Mouse (Mus musculus) left cerebral cortex, postnatal 25 days (tissue): ENCODE data around the gene Adgrg5. TPM values are rescaled to one million over a fixed set of nuclear protein-coding genes. Genes with fewer than 3 reads are reported as not detected.

ENCODE experiments used
- DNase-seq, 2 experiments: peaks; one replicate each; pipeline ENCODE4 v3.0.0; 2022; ENCODE audit warnings: low spot score in 2 of 2, mixed read lengths in 1 of 2
- intact Hi-C: fragments of 180-260 bp; cut with DNase I; formaldehyde crosslinking; loops from one replicate; pipeline ENCODE4 v1.15.1; 2025
- total RNA-seq, 2 experiments: library from RNA; stranded (reverse); gene quantifications; 2 replicates each; pipeline ENCODE4 v1.2.3; 2021

Gene Adgrg5
- total RNA-seq, 2 experiments from 2014 or later = not detected

DNA sequence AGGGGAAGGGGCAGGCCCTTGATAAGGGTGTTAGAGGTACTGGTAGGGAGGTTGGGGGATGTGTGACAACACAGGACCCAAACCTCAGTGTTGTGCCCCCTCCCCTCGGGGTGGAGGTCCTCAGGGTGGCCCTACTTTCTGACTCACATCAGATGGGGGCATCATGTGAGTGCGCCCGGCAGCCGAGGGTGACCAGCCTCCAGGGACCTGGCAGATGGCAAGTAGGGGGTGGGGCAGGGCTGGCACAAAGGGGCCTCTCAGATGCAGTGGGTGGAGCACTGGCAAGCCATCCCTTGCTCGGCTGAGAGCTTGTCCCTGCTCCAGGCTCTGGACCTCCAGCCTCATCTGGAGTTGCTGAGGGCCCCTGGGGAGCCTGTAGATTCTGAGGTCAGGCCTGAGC is 63.2 kb downstream of the Adgrg5 start:
- DNase-seq = peak in 1 of 2 experiments; percentile 57
- intact Hi-C loops = no loop called here

DNA sequence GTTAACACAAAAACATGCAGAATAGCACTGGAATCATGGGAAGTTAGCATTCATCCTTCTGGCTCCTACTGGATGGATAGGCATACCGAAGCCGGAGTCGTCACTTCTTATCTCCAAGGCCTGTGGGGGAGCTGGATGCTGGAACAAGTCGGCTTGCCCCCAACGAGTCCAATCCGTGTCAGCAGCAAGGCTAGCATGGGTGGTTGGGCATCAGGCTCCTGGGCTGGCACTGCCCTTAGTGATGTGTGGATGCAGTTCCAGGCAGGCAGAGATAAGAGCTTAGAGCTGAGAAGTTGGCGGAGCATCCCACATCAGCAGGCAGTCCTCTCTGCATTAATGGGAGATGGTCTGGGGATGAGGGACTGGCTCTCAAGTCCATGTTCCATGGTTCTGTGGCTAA is 64.1 kb downstream of the Adgrg5 start:
- intact Hi-C loops = no loop called here

DNA sequence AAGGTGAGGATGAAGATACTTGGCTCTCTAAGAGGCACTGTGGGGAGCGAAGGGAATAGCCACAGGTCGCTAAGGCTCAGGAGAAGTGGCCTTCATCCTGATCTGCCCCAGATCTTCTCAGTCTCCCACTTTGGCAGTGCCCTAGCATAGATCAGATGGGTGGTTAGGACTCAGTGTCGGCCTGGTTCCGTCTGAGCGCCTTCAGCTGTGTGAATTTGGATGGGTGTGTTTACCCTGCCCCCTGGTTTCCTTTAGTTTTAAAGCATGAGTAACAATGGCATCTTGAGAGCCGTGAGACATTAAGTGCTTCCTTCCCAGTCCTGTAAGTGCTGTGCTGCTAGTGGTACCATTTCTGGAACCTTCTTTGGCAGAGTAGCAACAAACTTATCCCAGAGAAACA is 65.1 kb downstream of the Adgrg5 start:
- intact Hi-C loops = no loop called here
- DNase-seq = no peak

More for the DNA sequence above, 64.1 kb downstream of the Adgrg5 start:
- DNase-seq = no peak

DNA sequence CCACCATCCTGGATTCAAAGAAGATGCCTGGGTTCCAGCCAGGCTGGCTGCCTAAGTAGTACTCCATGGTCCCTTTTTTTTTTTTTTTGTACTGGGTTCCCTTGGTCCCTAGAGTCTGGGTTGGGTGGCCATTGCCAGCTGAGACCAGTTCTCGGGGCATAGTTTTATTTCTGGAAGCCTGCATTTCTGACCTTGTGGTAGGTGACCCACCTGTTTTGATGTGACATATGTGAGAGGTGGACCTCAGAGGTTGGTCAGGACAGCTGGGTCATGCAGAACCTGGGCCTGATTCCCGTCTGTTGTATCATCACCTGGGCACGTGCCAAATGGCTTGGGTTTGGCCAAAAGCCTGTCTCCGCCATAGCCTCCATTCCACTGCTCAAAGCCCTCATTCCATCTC is 66.2 kb downstream of the Adgrg5 start:
- no peak for DNase-seq
- intact Hi-C loops = no loop called here

DNA sequence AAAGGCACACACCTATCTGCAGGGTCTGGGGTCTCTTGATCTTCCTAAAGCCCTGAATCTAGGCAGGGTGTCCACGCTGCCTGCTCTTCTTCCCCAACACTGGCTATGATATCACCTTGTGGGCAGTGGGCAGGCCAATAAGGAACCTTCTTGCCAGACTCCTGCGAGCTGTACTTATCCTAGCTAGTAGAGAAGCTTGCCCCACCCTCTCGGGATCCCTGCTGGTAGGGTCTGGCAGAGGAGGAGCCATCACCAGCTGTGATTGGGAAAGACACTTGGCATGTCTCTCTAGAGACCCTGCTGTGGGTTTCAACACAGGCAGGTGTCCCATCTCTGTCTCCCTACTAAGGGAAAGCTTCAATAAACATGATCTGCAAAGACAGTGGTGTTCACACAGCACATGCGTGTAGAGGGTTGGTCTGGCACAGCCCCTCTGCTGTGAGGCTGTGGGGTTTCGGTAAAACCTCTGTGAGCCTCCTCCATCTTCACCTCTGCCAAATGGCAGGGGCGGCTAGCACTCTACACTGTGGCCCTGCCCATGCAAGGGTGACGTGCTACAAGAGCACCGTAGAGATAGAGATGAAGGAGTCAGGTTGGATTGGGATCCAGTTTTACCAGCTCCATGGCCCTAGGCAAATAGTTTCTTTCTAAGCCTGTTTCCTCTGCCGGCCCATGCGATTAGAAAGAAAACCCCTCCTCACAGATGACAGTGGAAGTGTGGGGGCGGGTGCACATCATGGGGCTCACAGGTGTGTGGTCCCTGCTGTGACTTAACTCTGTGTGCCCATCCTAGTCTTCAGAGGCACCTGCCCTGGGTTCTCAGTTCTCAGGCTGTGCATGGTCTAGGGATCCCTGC is 67.3 kb downstream of the Adgrg5 start:
- no peak for DNase-seq

DNA sequence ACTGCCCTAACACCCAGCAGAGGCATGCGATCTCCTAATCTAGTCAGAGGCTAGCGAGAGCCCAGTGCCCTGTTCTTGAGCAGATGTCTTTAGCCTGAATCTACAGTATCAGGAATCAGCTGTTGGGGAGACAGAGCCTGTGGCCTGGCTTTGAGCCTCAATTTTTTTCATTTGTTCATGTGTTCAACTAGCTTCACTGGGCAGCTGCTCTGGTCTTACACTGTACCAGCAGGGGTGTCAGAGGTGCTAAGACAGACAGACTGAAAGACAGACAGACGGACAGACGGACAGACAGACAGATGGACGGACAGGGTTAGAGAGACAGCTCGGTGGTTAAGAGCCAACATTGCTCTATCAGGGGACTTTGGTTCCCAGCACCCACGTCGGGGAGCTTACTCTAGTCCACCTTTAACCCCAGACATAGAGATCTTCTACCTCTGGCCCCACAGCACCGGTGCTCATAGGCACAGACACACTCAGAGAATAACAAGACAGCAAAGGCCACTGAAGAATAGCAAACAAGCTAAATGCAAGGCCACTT is 68.0 kb downstream of the Adgrg5 start:
- DNase-seq = no peak
- intact Hi-C loops = no loop called here

More for the DNA sequence above, 67.3 kb downstream of the Adgrg5 start:
- intact Hi-C loops = no loop called here

DNA sequence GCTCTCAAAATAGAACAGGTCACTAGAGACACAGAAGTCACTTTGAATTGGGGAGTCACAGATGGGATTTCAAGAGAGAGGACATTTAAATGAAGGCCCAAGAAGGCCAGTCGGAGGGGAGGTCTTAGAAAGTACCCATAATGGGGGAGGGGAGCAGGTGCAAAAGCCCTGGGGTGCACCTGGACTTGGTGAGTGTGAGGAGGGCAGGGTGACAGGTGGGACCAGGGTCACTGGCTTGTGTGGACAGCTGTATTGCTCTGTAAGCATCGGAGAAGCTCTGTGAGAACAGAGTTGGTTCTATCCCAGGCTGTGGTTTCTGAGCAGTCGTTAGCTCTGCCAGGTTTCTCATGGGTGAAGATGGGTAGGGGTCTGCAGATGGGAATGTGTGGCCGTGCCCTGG is 68.5 kb downstream of the Adgrg5 start:
- intact Hi-C loops = no loop called here
- no peak for DNase-seq

DNA sequence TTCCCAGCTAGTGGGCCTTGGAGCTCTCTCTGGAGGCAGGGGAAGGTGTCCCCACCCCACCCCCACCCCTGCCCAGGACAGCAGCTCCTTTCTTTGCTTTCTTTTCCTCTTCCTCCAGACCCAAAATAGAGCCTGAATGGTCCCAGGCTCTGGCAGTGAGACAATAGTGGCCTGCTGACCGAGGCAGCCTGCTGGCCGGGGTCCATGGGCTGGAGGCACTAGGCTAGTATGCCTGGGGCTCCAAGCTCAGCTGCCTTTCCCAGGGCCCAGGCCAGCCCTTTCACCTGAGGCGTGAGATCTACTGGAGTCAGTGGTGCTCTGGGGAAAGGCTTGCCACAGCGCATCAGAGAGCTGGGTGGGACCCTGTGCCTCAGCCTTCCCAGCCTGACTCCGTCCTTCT is 69.0 kb downstream of the Adgrg5 start:
- DNase-seq = peak; percentile 67 to 81
- intact Hi-C loops = no loop called here

Other genes starting within 250 kb of the Adgrg5 start
- 10 to 100 TPM; 37.5 to 40.2 TPM for gene Pllp, start 227.4 kb upstream of the Adgrg5 start, total RNA-seq
- under 1 TPM in 1 of 2 experiments, not detected in 1; 0.21 TPM for gene Ccl22, start 178.1 kb upstream of the Adgrg5 start, total RNA-seq
- 100 to 1,000 TPM; 749 to 762 TPM for gene Cx3cl1, start 151.7 kb upstream of the Adgrg5 start, total RNA-seq
- 1 to 10 TPM; 8.6 to 9.3 TPM for gene Ccl17, start 113.2 kb upstream of the Adgrg5 start, total RNA-seq
- gene Coq9, start 85.4 kb upstream of the Adgrg5 start, total RNA-seq = 10 to 100 TPM; 82.4 to 94.4 TPM
- 10 to 100 TPM; 67.9 to 74.1 TPM for gene Ciapin1, start 85.3 kb upstream of the Adgrg5 start, total RNA-seq
- gene Polr2c, start 66.2 kb upstream of the Adgrg5 start, total RNA-seq = 10 to 100 TPM; 67.4 to 76.6 TPM
- 10 to 100 TPM; 23.2 to 25.6 TPM for gene Dok4, start 47.4 kb upstream of the Adgrg5 start, total RNA-seq
- gene Ccdc102a, start 5.6 kb upstream of the Adgrg5 start, total RNA-seq = 1 to 10 TPM; 1.5 to 1.7 TPM
- 10 to 100 TPM; 67.2 to 94.5 TPM for gene Adgrg1, start 51.1 kb downstream of the Adgrg5 start, total RNA-seq
- gene Adgrg3, start 94.0 kb downstream of the Adgrg5 start, total RNA-seq = under 1 TPM; 0.14 to 0.18 TPM
- 1 to 10 TPM; 1.0 to 1.4 TPM for gene Drc7, start 131.4 kb downstream of the Adgrg5 start, total RNA-seq
- gene Katnb1, start 157.5 kb downstream of the Adgrg5 start, total RNA-seq = 10 to 100 TPM; 47.0 to 47.5 TPM